Mouse (Mus musculus): ENCODE measurements at regions not wholly inside any gene's neighbourhood (a gene's known extent, or its start where the extent isn't known, plus 50 kb on each side); places are given as distances from the start of the nearest gene placed in this dataset.

GRCm38 (mm10) chr13:91326834-91327233 is 103.1 kb upstream of the Atg10 start:
- no peak for TF ChIP-seq POLR2A (IDR thresholded peaks at IDR 0.05; ENCODE audit: borderline replicate concordance, extremely low read depth, insufficient read depth, insufficient read length)
- 85% methylated on average over 3 of the region's 3 CpGs for WGBS

GRCm38 (mm10) chr13:91334283-91334682 is 110.5 kb upstream of the Atg10 start:
- DNase-seq (ENCODE audit: low spot score) (no peak), ATAC-seq (ENCODE audit: low FRiP score, low read depth) (no peak)
- Histone ChIP-seq H3K27ac (replicated peaks; ENCODE audit: low read depth, low read length) (no peak overlapping the region), H3K9me3 (ENCODE audit: control insufficient read depth, low read length) (no peaks in the 10 kb centered on the region), H3K4me2 (replicated peaks; ENCODE audit: low read depth, low read length, severe bottlenecking) (no peak overlapping the region), H3K4me1 (ENCODE audit: control insufficient read depth, insufficient read depth, low read length) (no peaks in the 10 kb centered on the region), H3K9ac (ENCODE audit: low read depth, low read length, severe bottlenecking) (no peak overlapping the region), H3K4me3 (replicated peaks; ENCODE audit: low read length) (no peak overlapping the region), H3K27me3 (ENCODE audit: control insufficient read depth, insufficient read depth, low read length) (no peaks in the 10 kb centered on the region), H3K36me3 (ENCODE audit: control insufficient read depth, insufficient read depth, low read length) (no peaks in the 10 kb centered on the region)
- no peak for TF ChIP-seq POLR2A (IDR thresholded peaks at IDR 0.05; ENCODE audit: borderline replicate concordance, extremely low read depth, insufficient read depth, insufficient read length)

More at GRCm38 (mm10) chr13:91326834-91327233, 103.1 kb upstream of the Atg10 start:
- Histone ChIP-seq H3K27ac (replicated peaks; ENCODE audit: low read depth, low read length) (no peak overlapping the region), H3K9me3 (ENCODE audit: control insufficient read depth, low read length) (no peaks in the 10 kb centered on the region), H3K27me3 (ENCODE audit: control insufficient read depth, insufficient read depth, low read length) (no peaks in the 10 kb centered on the region), H3K9ac (ENCODE audit: low read depth, low read length, severe bottlenecking) (no peak overlapping the region), H3K36me3 (ENCODE audit: control insufficient read depth, insufficient read depth, low read length) (no peaks in the 10 kb centered on the region), H3K4me3 (replicated peaks; ENCODE audit: low read length) (no peak overlapping the region), H3K4me1 (ENCODE audit: control insufficient read depth, insufficient read depth, low read length) (no peaks in the 10 kb centered on the region), H3K4me2 (replicated peaks; ENCODE audit: low read depth, low read length, severe bottlenecking) (no peak overlapping the region)
- ATAC-seq (ENCODE audit: low FRiP score, low read depth) = no peak
- no peak for DNase-seq (ENCODE audit: low spot score)

GRCm38 (mm10) chr13:91344139-91344538 is 115.9 kb upstream of the Ssbp2 start:
- Histone ChIP-seq H3K36me3 (ENCODE audit: control insufficient read depth, insufficient read depth, low read length) (no peaks in the 10 kb centered on the region), H3K27me3 (ENCODE audit: control insufficient read depth, insufficient read depth, low read length) (no peaks in the 10 kb centered on the region), H3K9ac (ENCODE audit: low read depth, low read length, severe bottlenecking) (no peak overlapping the region), H3K4me2 (replicated peaks; ENCODE audit: low read depth, low read length, severe bottlenecking) (no peak overlapping the region), H3K4me1 (ENCODE audit: control insufficient read depth, insufficient read depth, low read length) (no peaks in the 10 kb centered on the region), H3K9me3 (ENCODE audit: control insufficient read depth, low read length) (0 out of 2 replicates have a peak, but pooled peaks cover 4% of the 10 kb centered on the region), H3K4me3 (replicated peaks; ENCODE audit: low read length) (no peak overlapping the region), H3K27ac (replicated peaks; ENCODE audit: low read depth, low read length) (no peak overlapping the region)
- ATAC-seq (ENCODE audit: low FRiP score, low read depth) (peak; percentile 34; the same call in 1 of the 2 replicates), DNase-seq (ENCODE audit: low spot score) (no peak)
- 81% methylated on average over 1 of the region's 1 CpGs for WGBS
- no peak for TF ChIP-seq POLR2A (IDR thresholded peaks at IDR 0.05; ENCODE audit: borderline replicate concordance, extremely low read depth, insufficient read depth, insufficient read length)

GRCm38 (mm10) chr13:91348489-91349083 is 111.5 kb upstream of the Ssbp2 start:
- no peak for ATAC-seq (ENCODE audit: low FRiP score, low read depth)
- no peak overlapping the region for H3K27ac ChIP-seq (replicated peaks; ENCODE audit: low read depth, low read length)
- no peak for DNase-seq (ENCODE audit: low spot score)
- no peak overlapping the region for H3K9ac ChIP-seq (ENCODE audit: low read depth, low read length, severe bottlenecking)
- no peaks in the 10 kb centered on the region for H3K4me1 ChIP-seq (ENCODE audit: control insufficient read depth, insufficient read depth, low read length)
- TF ChIP-seq POLR2A (IDR thresholded peaks at IDR 0.05; ENCODE audit: borderline replicate concordance, extremely low read depth, insufficient read depth, insufficient read length) = no peak
- H3K36me3 ChIP-seq (ENCODE audit: control insufficient read depth, insufficient read depth, low read length) = no peaks in the 10 kb centered on the region
- 87% methylated on average over 12 of the region's 12 CpGs for WGBS
- H3K4me3 ChIP-seq (replicated peaks; ENCODE audit: low read length) = no peak overlapping the region
- H3K27me3 ChIP-seq (ENCODE audit: control insufficient read depth, insufficient read depth, low read length) = no peaks in the 10 kb centered on the region
- H3K9me3 ChIP-seq (ENCODE audit: control insufficient read depth, low read length) = 0 out of 2 replicates have a peak, but pooled peaks cover 4% of the 10 kb centered on the region
- H3K4me2 ChIP-seq (replicated peaks; ENCODE audit: low read depth, low read length, severe bottlenecking) = no peak overlapping the region

- Histone ChIP-seq H3K4me1 (ENCODE audit: control insufficient read depth, insufficient read depth, low read length) (no peaks in the 10 kb centered on the region), H3K27me3 (ENCODE audit: control insufficient read depth, insufficient read depth, low read length) (no peaks in the 10 kb centered on the region), H3K4me2 (replicated peaks; ENCODE audit: low read depth, low read length, severe bottlenecking) (no peak overlapping the region), H3K27ac (replicated peaks; ENCODE audit: low read depth, low read length) (no peak overlapping the region), H3K9me3 (ENCODE audit: control insufficient read depth, low read length) (no peaks in the 10 kb centered on the region), H3K4me3 (replicated peaks; ENCODE audit: low read length) (no peak overlapping the region), H3K9ac (ENCODE audit: low read depth, low read length, severe bottlenecking) (no peak overlapping the region), H3K36me3 (ENCODE audit: control insufficient read depth, insufficient read depth, low read length) (no peaks in the 10 kb centered on the region)
- WGBS = 81% methylated on average over 8 of the region's 8 CpGs
- DNase-seq (ENCODE audit: low spot score) (no peak), ATAC-seq (ENCODE audit: low FRiP score, low read depth) (no peak)
- TF ChIP-seq POLR2A (IDR thresholded peaks at IDR 0.05; ENCODE audit: borderline replicate concordance, extremely low read depth, insufficient read depth, insufficient read length) = no peak
Measured at GRCm38 (mm10) chr13:91352311-91352710, 107.8 kb upstream of the Ssbp2 start.

Measured in limb, embryonic 14.5 days (tissue).